Mouse (Mus musculus) neural tube, embryonic 14.5 days (tissue): Measurements from ENCODE around the gene Gys2. TPM values are rescaled to one million over a fixed set of nuclear protein-coding genes. Genes with fewer than 3 reads are reported as not detected.
"Not testable (repeated sequence)": the region's sequence is repeated elsewhere in the genome, so short reads cannot be mapped to it uniquely, and the experiment has no call there.

Source experiments
- ATAC-seq: fragments of 200-750 bp; cut with Nextera tagmentation; 2 replicates; pipeline ENCODE4 v1.8.0; 2017; ENCODE audit warnings: low read depth, mild to moderate bottlenecking, moderate TSS enrichment, moderate library complexity
- H3K27ac ChIP-seq: fragments of 300-500 bp; sonication (generic); 2 replicates; pipeline ENCODE4 v1.5.1; 2014; ENCODE audit warnings: low read depth, mild to moderate bottlenecking, control low read depth, low read length, moderate library complexity, mixed read lengths
- H3K27me3 ChIP-seq: fragments of 300-500 bp; sonication (generic); 2 replicates; pipeline ENCODE4 v1.6.1; 2014; ENCODE audit warnings: low read length; ENCODE audit not compliant: control insufficient read depth, insufficient read depth
- H3K36me3 ChIP-seq: fragments of 300-500 bp; sonication (generic); 2 replicates; pipeline ENCODE4 v1.6.1; 2014; ENCODE audit warnings: low read length, mixed read lengths; ENCODE audit not compliant: control insufficient read depth, insufficient read depth
- H3K4me1 ChIP-seq: fragments of 300-500 bp; sonication (generic); 2 replicates; pipeline ENCODE4 v1.6.1; 2014; ENCODE audit warnings: low read length; ENCODE audit not compliant: control insufficient read depth, insufficient read depth
- H3K4me2 ChIP-seq: fragments of 300-500 bp; sonication (generic); 2 replicates; pipeline ENCODE4 v1.6.1; 2014; ENCODE audit warnings: mild to moderate bottlenecking, low read depth, low read length, control low read depth
- H3K4me3 ChIP-seq: fragments of 300-500 bp; sonication (generic); 2 replicates; pipeline ENCODE4 v1.5.1; 2014; ENCODE audit warnings: low read depth, low read length, control low read depth, mixed read lengths
- H3K9ac ChIP-seq: fragments of 300-500 bp; sonication (generic); replicated peaks from 2 replicates; pipeline ENCODE4 v1.6.1; 2014; ENCODE audit warnings: low read depth, mild to moderate bottlenecking, control low read depth, low read length, mixed read lengths
- H3K9me3 ChIP-seq: fragments of 300-500 bp; sonication (generic); 2 replicates; pipeline ENCODE4 v1.6.1; 2016; ENCODE audit warnings: low read length; ENCODE audit not compliant: control insufficient read depth
- WGBS: fragments of 180-500 bp; shearing (Covaris S2); extraction: QIAGEN DNeasy Blood & Tissue Kit; methylation state at CpG from one replicate; pipeline ENCODE4 v1.1.7; 2014; 5-methylcytosine and 5-hydroxymethylcytosine counted together
- polyA plus RNA-seq: library from polyadenylated mRNA; unstranded; fragments of >200 nt; fragmentation: Nextera tagmentation; extraction: Ambion mirVana; gene quantifications from 2 replicates; pipeline ENCODE4 v1.2.1, GENCODE M21; 2014

Gys2 gene
- polyA plus RNA-seq, 1 experiment from 2014 or later, result not detected

DNA sequence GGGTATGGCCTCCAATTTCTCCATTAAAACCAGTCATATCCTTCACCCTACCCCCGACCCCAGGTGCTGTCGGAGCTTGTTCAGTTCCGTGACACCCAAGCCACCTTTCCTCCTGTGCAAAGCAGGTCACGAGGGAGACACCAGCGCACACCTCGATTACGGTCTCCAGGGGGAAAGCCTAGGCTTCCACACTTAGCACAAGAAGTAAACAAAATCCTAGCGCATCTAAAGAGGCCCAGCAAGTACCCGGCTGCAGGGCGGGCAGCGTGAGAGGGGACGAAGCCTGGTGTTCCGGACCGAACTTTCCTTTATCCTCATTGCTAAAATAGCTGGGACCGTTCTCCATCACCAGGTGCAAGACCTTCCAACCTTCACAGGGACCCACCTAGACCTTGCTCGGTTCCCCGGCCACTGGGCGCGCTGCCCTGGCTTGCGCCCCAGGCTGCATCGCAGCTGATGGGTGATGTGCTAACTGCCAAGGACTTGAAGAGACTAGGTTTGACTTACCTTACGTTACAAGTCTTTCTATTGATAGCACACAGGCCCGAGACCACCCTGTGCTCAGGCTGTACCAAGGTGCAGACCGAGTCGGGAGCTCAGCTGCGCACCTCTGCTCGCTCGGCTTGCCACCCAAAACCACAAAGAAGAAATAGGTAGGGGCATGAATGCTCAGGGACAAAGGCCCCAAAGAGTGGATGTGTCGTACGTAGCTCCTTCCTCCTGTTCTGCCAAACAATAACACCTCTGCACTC is 34.3 kb upstream of the Gys2 start:
- no peaks in the 10 kb centered on the region for H3K36me3 ChIP-seq
- no peaks in the 10 kb centered on the region for H3K9me3 ChIP-seq
- H3K4me3 ChIP-seq, result peak overlapping the region; percentile 52
- peaks cover 10% of the 10 kb centered on the region; the same call in 1 of the 2 replicates for H3K4me1 ChIP-seq
- ATAC-seq, result peak; percentile 71
- H3K9ac ChIP-seq, result peak overlapping the region; percentile 73
- H3K27me3 ChIP-seq, result no peaks in the 10 kb centered on the region
- 1% methylated on average over 30 of the region's 30 CpGs for WGBS
- peak overlapping the region; percentile 65 for H3K27ac ChIP-seq
- H3K4me2 ChIP-seq, result peak overlapping the region; percentile 70

DNA sequence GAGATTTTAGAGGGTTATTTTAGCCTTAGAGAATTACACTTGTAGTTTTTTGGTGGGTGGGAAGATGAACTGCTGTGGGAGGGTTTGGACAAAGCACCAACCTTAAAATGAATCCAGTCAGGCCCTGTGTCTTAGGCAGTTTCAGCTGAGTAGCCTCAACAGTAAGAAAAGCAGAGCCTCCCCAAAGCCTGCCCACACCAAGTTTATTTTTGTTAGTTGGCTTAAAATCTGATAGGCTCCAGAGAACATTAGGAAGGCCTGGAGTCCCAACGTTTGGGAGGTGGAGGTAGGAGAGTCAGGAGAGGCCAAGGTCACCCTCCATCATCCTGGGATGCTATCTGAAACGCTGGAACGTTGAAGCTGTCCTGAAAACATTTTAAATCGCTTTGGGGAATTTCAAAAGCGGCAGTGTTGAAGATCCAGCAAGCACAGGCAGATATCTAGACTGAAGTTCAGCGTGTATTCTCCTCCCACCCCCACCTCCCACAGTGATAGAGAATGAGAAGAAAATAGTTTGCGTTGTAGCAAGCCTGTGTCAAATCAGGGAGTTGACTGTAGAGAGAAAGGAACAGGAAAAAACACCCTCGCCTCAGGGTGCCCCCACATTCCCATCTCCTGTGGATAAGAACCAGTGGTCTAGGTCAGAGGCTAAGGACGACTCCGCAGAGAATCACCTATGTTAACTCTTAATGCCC is 33.6 kb upstream of the Gys2 start:
- Histone ChIP-seq H3K27ac (no peak overlapping the region), H3K36me3 (peaks cover 3% of the 10 kb centered on the region; the same call in 1 of the 2 replicates), H3K4me2 (peak overlapping the region; percentile 70), H3K27me3 (no peaks in the 10 kb centered on the region), H3K4me3 (peak overlapping the region; percentile 52), H3K9me3 (no peaks in the 10 kb centered on the region), H3K4me1 (peaks cover 10% of the 10 kb centered on the region; the same call in 1 of the 2 replicates), H3K9ac (peak overlapping the region; percentile 73)
- 10% methylated on average over 10 of the region's 10 CpGs for WGBS
- ATAC-seq, result no peak

DNA sequence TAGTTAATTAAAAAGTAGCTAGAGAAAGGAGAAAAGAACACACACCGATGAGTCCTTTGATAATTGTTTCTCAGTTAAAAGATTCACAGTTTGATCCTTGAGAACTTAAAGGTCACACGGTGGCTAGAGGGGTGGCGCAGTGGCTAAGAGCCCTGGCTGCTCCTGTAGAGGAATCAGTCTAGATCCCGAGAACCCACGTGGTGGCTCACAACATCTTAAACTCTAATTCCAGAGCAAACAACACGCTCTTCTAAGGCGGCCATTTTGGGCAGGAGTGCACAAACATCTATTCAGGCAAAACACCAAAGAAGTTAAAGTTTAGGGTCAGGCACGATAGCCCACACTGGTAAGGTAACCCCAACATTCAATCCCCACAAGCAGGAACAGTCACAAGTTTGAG is 30.7 kb upstream of the Gys2 start:
- Histone ChIP-seq H3K36me3 (peaks cover 13% of the 10 kb centered on the region; the same call in 1 of the 2 replicates), H3K27me3 (no peaks in the 10 kb centered on the region), H3K4me3 (no peak overlapping the region), H3K27ac (no peak overlapping the region), H3K4me2 (no peak overlapping the region), H3K9ac (no peak overlapping the region), H3K9me3 (no peaks in the 10 kb centered on the region), H3K4me1 (peaks cover 10% of the 10 kb centered on the region; the same call in 1 of the 2 replicates)
- 75% methylated on average over 8 of the region's 8 CpGs for WGBS
- ATAC-seq, result no peak

DNA sequence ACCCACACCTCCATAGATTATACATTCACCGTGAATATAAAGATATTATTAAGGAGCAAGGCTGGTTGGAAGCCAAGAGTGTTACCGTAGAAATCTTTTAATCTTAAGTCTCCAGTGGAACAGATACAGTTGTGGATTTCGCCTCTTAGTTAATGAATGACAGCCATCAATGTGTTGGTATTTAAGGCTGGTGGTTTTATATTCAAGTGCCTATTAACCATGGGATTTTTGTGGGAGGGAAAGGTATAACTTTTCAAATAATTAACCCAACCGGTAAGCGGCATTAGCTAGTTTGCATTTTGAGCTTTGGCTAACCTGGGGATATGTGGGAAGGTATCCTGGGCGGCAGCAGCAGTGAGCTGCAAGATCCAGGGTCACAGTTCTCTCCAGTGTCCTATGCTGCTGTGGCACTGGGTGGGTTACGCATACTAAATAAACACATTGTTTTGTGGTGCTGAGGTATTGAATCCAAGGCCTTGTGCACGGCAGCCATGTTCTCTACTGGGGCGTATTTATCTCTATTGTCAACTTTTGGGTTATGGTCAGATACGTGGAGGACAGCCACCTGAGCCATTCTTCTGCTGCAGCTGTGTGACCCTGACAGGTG is 29.7 kb upstream of the Gys2 start:
- Histone ChIP-seq H3K4me2 (no peak overlapping the region), H3K4me3 (no peak overlapping the region), H3K27me3 (no peaks in the 10 kb centered on the region), H3K27ac (no peak overlapping the region), H3K4me1 (peaks cover 10% of the 10 kb centered on the region; the same call in 1 of the 2 replicates), H3K36me3 (peaks cover 15% of the 10 kb centered on the region; the same call in 1 of the 2 replicates), H3K9ac (no peak overlapping the region), H3K9me3 (no peaks in the 10 kb centered on the region)
- WGBS, result 84% methylated on average over 10 of the region's 10 CpGs
- no peak for ATAC-seq

DNA sequence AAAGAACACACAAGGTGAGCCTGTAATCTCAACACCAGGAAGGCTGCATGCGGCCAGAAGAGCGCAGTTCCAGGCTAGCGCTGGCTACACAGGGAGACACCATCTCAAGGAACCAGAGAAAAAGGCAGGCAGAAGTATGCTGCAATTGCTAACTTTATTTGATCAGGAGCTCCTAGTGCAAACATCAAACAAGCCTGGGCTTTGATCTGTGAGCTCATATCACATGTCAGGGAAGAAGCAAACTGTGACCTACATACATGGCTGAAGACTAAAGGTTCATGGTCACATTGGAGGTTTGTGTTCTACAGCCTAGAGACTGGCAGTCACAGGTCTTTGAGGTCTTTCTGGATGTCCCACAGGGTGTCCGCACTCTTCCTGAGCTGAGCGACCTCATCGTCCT is 17.2 kb upstream of the Gys2 start:
- H3K4me2 ChIP-seq, H3K4me1 ChIP-seq, H3K27ac ChIP-seq, H3K27me3 ChIP-seq, H3K9me3 ChIP-seq, H3K9ac ChIP-seq, H3K4me3 ChIP-seq, ATAC-seq: not testable (repeated sequence)
- 96% methylated on average over 6 of the region's 6 CpGs for WGBS
- peaks cover 35% of the 10 kb centered on the region for H3K36me3 ChIP-seq

DNA sequence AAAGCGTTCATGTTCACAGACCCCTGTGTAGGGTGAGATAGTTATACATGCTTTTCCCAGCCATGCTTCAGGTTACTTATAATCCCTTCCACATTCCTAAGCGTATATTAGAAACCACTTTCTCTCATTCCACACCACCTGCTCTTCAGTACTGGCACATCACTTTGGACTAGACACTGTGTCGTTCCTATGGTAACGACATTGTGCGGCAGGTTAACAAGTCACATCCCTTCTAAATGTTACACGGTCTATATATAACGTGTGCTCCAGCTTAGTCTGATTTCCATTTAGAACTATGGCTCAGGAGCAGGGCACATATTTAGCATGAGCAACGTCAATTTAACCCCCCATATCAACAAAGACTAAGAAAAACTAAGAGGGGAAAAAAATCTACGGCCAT is 14.7 kb upstream of the Gys2 start:
- Histone ChIP-seq H3K36me3 (peaks cover 18% of the 10 kb centered on the region), H3K27ac (no peak overlapping the region), H3K9me3 (no peaks in the 10 kb centered on the region), H3K4me2 (no peak overlapping the region), H3K4me1 (no peaks in the 10 kb centered on the region), H3K9ac (no peak overlapping the region), H3K27me3 (no peaks in the 10 kb centered on the region), H3K4me3 (no peak overlapping the region)
- no peak for ATAC-seq
- 81% methylated on average over 9 of the region's 9 CpGs for WGBS

DNA sequence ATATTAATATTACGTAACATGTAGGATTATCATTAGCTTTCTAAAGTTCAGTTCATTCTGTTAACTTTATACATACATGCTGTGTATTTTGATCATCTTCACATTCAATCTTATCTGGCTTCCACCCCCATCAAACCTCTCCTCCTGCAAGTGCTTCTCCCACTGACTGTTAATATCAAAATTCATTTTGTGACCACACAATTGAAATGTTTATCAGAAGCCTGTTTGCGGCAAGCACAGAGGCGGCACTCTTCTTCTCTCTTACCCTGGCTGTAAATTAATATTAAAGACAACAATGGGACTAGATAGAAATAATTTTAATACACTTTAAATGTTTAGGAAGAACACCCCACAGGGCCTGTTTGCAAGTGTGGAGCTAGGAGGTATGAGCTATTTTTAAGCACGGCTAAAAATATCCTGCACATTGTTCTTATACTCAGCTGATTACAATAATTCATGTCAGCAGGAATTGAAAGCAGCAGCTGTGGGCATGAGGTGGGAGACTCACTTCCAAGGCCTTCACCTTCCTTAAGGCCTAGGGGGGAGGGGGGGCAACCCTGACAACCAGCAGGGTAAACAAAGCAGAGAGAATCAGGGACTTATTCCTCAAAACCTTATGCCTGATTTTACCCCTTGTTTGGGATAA is 12.7 kb upstream of the Gys2 start:
- Histone ChIP-seq H3K27me3 (no peaks in the 10 kb centered on the region), H3K4me1 (no peaks in the 10 kb centered on the region), H3K9ac (no peak overlapping the region), H3K36me3 (peaks cover 11% of the 10 kb centered on the region), H3K9me3 (no peaks in the 10 kb centered on the region), H3K4me2 (no peak overlapping the region), H3K4me3 (no peak overlapping the region), H3K27ac (no peak overlapping the region)
- ATAC-seq, result no peak
- WGBS, result 87% methylated on average over 4 of the region's 4 CpGs

DNA sequence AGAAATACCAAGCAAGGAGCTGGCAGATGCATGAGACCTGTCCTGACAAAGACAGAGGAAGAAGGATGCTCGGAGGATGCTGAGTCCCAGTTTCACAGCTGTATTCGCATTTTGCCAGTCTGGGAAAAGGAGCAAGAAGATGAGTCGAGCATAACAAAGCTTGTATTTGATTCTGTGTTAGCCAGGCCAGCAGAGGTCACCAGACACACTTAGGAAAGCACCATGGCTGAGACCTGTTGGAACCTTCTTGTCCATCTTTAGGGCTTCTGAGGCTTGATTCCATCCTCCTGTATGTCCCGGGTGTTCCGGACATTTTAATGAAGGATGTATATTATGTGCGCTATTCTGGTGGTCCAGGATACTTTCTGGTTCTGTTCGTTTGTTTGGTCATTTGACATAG is 4.3 kb upstream of the Gys2 start:
- Histone ChIP-seq H3K9me3 (no peaks in the 10 kb centered on the region), H3K4me2 (no peak overlapping the region), H3K36me3 (no peaks in the 10 kb centered on the region), H3K4me3 (no peak overlapping the region), H3K27me3 (no peaks in the 10 kb centered on the region), H3K27ac (no peak overlapping the region), H3K4me1 (no peaks in the 10 kb centered on the region), H3K9ac (no peak overlapping the region)
- WGBS, result 76% methylated on average over 7 of the region's 7 CpGs
- ATAC-seq, result no peak
